Mouse (Mus musculus) erythroblast, embryonic 14.5 days (primary cell): ENCODE measurements around the gene Dlg2.

Experiments used
- GATA1 ChIP-seq: IDR thresholded peaks from 2 replicates; pipeline ENCODE4 v1.6.1; 2012; ENCODE audit warnings: low read length, inconsistent platforms, mixed read lengths
- TAL1 ChIP-seq: IDR thresholded peaks from 3 replicates; pipeline ENCODE4 v1.6.1; 2012; ENCODE audit warnings: low read length, inconsistent platforms, mixed read lengths

GRCm38 (mm10) chr7:92492262-92492661 is 2015.8 kb downstream of the Dlg2 start:
- TF ChIP-seq TAL1: no peak
- no peak for TF ChIP-seq GATA1
